Mouse (Mus musculus): ENCODE results near the gene Lrp8. TPM values are rescaled to one million over a fixed set of nuclear protein-coding genes. Genes with fewer than 3 reads are reported as not detected.

Gene Lrp8
- polyA plus RNA-seq, 1 experiment from 2014 or later, result 58.1 TPM

- DNase-seq, result peak; percentile 73
- under 1% methylated on average over 62 of the region's 65 CpGs for WGBS
- Histone ChIP-seq H3K36me3 (ENCODE audit: control insufficient read depth, insufficient read depth, low read length) (peaks cover 12% of the 10 kb centered on the region; the same call in 1 of the 2 replicates), H3K27me3 (ENCODE audit: control insufficient read depth, insufficient read depth, low read length) (no peaks in the 10 kb centered on the region), H3K9me3 (ENCODE audit: control insufficient read depth, low read length) (no peaks in the 10 kb centered on the region), H3K9ac (replicated peaks; ENCODE audit: low read length) (peak overlapping the region; percentile 96), H3K4me2 (ENCODE audit: low read length) (peak overlapping the region; percentile 94), H3K4me1 (ENCODE audit: control insufficient read depth, insufficient read depth, low read length) (peaks cover 37% of the 10 kb centered on the region), H3K4me3 (replicated peaks; ENCODE audit: low read depth, low read length) (peak overlapping the region; percentile 78), H3K27ac (replicated peaks; ENCODE audit: low read depth, low read length) (peak overlapping the region; percentile 98)
- peak; percentile 12; the same call in 1 of the 2 replicates for ATAC-seq (ENCODE audit: low FRiP score, low TSS enrichment)
These were observed 630 bp downstream of the Lrp8 start for GRCm38 (mm10) chr4:107802450-107803331.

DNA sequence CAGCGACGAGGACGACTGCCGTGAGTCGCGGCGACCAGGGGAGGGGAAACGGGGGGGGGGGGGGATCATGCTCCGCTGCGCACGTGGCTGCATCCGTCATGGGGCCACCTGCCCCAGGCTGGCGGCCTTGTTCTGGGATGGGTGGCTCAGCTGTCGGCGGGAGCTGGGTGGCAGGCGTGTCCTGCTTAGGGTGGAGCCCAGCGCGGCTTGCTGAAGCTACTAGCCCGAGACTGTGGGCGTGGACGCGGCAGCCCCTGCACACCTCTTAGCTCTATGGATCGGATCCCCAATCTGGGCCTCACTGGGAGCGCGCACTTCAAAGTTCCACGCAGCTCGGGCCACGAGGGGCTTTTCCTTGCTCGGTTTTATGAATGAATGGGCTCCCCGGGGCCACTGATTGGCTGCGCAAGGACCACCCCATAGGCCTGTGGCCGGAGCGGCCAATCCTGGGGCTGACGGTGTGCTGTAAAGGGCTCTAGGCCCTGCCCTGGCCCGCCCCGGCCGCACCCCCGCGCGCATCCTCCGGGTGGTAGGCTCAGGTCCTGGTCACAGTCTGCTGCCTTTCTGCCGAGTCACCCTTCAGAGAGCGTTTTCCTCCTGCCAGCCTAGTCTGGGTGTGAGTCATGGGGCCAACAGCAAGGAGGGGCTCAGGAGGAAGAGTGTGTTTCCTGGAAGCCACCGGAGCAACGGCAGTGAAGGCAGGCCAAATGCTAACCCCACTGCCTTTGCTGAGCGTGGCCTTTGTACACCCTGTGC, 1.5 kb downstream of the Lrp8 start:
- peak overlapping the region; percentile 96 for H3K9ac ChIP-seq (replicated peaks; ENCODE audit: low read length)
- ATAC-seq (ENCODE audit: low FRiP score, low TSS enrichment) (peak; percentile 76), DNase-seq (peak; percentile 84)
- peaks cover 12% of the 10 kb centered on the region; the same call in 1 of the 2 replicates for H3K36me3 ChIP-seq (ENCODE audit: control insufficient read depth, insufficient read depth, low read length)
- peak overlapping the region; percentile 78 for H3K4me3 ChIP-seq (replicated peaks; ENCODE audit: low read depth, low read length)
- H3K27ac ChIP-seq (replicated peaks; ENCODE audit: low read depth, low read length), result peak overlapping the region; percentile 98
- peak overlapping the region; percentile 94 for H3K4me2 ChIP-seq (ENCODE audit: low read length)
- peaks cover 37% of the 10 kb centered on the region for H3K4me1 ChIP-seq (ENCODE audit: control insufficient read depth, insufficient read depth, low read length)
- 1% methylated on average over 45 of the region's 46 CpGs for WGBS
- H3K9me3 ChIP-seq (ENCODE audit: control insufficient read depth, low read length), result no peaks in the 10 kb centered on the region
- H3K27me3 ChIP-seq (ENCODE audit: control insufficient read depth, insufficient read depth, low read length), result no peaks in the 10 kb centered on the region

- no peaks in the 10 kb centered on the region for H3K27me3 ChIP-seq (ENCODE audit: control insufficient read depth, insufficient read depth, low read length)
- H3K36me3 ChIP-seq (ENCODE audit: control insufficient read depth, insufficient read depth, low read length), result peaks cover 28% of the 10 kb centered on the region
- no peak for ATAC-seq (ENCODE audit: low FRiP score, low TSS enrichment)
- H3K4me2 ChIP-seq (ENCODE audit: low read length), result peak overlapping the region; percentile 94
- no peak overlapping the region for H3K4me3 ChIP-seq (replicated peaks; ENCODE audit: low read depth, low read length)
- H3K9me3 ChIP-seq (ENCODE audit: control insufficient read depth, low read length), result no peaks in the 10 kb centered on the region
- WGBS, result 74% methylated on average over 3 of the region's 3 CpGs
- peaks cover 34% of the 10 kb centered on the region for H3K4me1 ChIP-seq (ENCODE audit: control insufficient read depth, insufficient read depth, low read length)
- no peak overlapping the region for H3K9ac ChIP-seq (replicated peaks; ENCODE audit: low read length)
- no peak for DNase-seq
- no peak overlapping the region for H3K27ac ChIP-seq (replicated peaks; ENCODE audit: low read depth, low read length)
These were observed 3.4 kb downstream of the Lrp8 start for GRCm38 (mm10) chr4:107805491-107805890.

DNA sequence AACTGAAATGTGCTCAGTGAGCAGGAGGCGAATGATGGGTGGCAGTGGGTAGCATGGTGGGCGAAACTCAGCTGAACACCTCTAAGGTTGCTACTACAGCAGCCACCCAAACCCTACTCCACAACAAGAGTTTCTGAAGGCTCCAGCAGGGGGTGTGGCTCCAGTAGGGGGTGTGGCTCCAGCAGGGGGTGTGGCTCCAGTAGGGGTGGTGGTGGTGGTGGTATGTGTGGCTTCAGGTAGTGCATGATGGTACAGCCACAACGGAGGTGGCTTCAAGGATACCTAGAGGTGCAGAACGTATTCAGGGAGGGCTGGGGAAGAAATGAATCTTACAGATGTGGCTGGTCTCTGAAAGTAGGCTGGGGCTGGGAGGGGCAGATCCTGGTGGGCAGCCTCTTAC, 5.7 kb downstream of the Lrp8 start:
- H3K4me3 ChIP-seq (replicated peaks; ENCODE audit: low read depth, low read length), result no peak overlapping the region
- H3K4me2 ChIP-seq (ENCODE audit: low read length), result no peak overlapping the region
- H3K27ac ChIP-seq (replicated peaks; ENCODE audit: low read depth, low read length), result no peak overlapping the region
- H3K9me3 ChIP-seq (ENCODE audit: control insufficient read depth, low read length), result no peaks in the 10 kb centered on the region
- H3K27me3 ChIP-seq (ENCODE audit: control insufficient read depth, insufficient read depth, low read length), result no peaks in the 10 kb centered on the region
- H3K4me1 ChIP-seq (ENCODE audit: control insufficient read depth, insufficient read depth, low read length), result peaks cover 29% of the 10 kb centered on the region
- ATAC-seq (ENCODE audit: low FRiP score, low TSS enrichment) (no peak), DNase-seq (no peak)
- 74% methylated on average over 4 of the region's 4 CpGs for WGBS
- H3K9ac ChIP-seq (replicated peaks; ENCODE audit: low read length), result no peak overlapping the region
- H3K36me3 ChIP-seq (ENCODE audit: control insufficient read depth, insufficient read depth, low read length), result peaks cover 29% of the 10 kb centered on the region

GRCm38 (mm10) chr4:107808655-107809054, 6.6 kb downstream of the Lrp8 start:
- Histone ChIP-seq H3K36me3 (ENCODE audit: control insufficient read depth, insufficient read depth, low read length) (peaks cover 32% of the 10 kb centered on the region), H3K4me1 (ENCODE audit: control insufficient read depth, insufficient read depth, low read length) (peaks cover 29% of the 10 kb centered on the region), H3K9me3 (ENCODE audit: control insufficient read depth, low read length) (no peaks in the 10 kb centered on the region), H3K4me2 (ENCODE audit: low read length) (no peak overlapping the region), H3K4me3 (replicated peaks; ENCODE audit: low read depth, low read length) (no peak overlapping the region), H3K27ac (replicated peaks; ENCODE audit: low read depth, low read length) (no peak overlapping the region), H3K9ac (replicated peaks; ENCODE audit: low read length) (no peak overlapping the region), H3K27me3 (ENCODE audit: control insufficient read depth, insufficient read depth, low read length) (no peaks in the 10 kb centered on the region)
- no peak for ATAC-seq (ENCODE audit: low FRiP score, low TSS enrichment)
- DNase-seq, result no peak

GRCm38 (mm10) chr4:107811006-107811405, 8.9 kb downstream of the Lrp8 start:
- peaks cover 9% of the 10 kb centered on the region; the same call in 1 of the 2 replicates for H3K4me1 ChIP-seq (ENCODE audit: control insufficient read depth, insufficient read depth, low read length)
- DNase-seq, result no peak
- no peaks in the 10 kb centered on the region for H3K27me3 ChIP-seq (ENCODE audit: control insufficient read depth, insufficient read depth, low read length)
- no peak for ATAC-seq (ENCODE audit: low FRiP score, low TSS enrichment)
- 92% methylated on average over 3 of the region's 3 CpGs for WGBS
- H3K4me2 ChIP-seq (ENCODE audit: low read length), result no peak overlapping the region
- no peak overlapping the region for H3K27ac ChIP-seq (replicated peaks; ENCODE audit: low read depth, low read length)
- H3K4me3 ChIP-seq (replicated peaks; ENCODE audit: low read depth, low read length), result no peak overlapping the region
- no peaks in the 10 kb centered on the region for H3K9me3 ChIP-seq (ENCODE audit: control insufficient read depth, low read length)
- H3K9ac ChIP-seq (replicated peaks; ENCODE audit: low read length), result no peak overlapping the region
- peaks cover 39% of the 10 kb centered on the region for H3K36me3 ChIP-seq (ENCODE audit: control insufficient read depth, insufficient read depth, low read length)

DNA sequence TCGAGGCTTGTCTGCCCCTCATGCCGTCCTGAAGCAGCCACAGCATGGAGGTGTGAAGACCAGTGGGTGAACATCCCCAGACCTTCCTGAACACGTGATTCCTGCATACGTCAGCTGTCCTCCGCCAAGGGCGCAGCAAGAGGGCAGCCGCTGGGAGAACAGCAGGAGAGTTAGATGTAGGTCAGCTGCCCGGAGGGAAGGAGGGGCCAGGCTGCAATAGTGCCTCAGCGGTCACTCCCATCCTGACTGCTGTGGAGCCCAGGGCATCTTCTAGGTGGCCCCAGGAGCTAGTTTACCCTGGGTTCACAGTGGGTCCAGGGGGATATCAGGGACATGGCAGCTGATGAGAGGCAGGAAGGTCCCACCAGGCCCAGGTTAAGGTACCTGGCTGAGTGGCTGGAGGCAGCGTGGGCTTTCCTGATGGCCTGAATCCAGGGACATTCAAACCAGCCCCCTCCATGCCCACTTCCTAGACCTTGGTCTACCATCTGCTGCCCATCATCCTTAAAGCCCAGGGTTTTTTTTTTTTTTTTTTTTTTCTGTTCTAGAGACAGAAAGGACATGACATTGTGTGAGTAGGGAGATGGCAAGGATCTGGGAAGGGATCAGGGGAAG, 9.8 kb downstream of the Lrp8 start:
- Histone ChIP-seq H3K4me1 (ENCODE audit: control insufficient read depth, insufficient read depth, low read length) (peaks cover 6% of the 10 kb centered on the region; the same call in 1 of the 2 replicates), H3K36me3 (ENCODE audit: control insufficient read depth, insufficient read depth, low read length) (peaks cover 33% of the 10 kb centered on the region)
- DNase-seq, result no peak

DNA sequence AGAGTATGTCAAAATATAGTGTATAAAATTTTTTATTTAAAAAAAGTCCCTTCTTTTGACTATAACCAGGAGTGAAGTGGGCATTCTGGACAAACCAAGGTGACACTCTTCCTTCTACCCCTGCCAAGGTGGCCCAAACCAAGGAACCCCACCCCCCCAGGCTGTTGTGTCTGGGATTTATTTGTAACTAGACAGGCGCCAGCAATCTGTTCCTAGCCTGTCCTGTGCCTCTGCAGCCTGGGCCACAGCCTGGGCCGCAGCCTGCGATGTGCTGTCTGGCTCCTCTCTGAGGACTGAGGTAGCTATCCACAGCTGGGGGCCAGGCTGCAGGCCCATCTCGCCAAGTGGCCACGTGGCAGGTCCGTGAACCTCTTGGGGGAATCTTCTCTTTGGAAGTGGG, 10.3 kb downstream of the Lrp8 start:
- 67% methylated on average over 6 of the region's 6 CpGs for WGBS
- H3K9me3 ChIP-seq (ENCODE audit: control insufficient read depth, low read length), result no peaks in the 10 kb centered on the region
- no peak overlapping the region for H3K4me2 ChIP-seq (ENCODE audit: low read length)
- no peak overlapping the region for H3K4me3 ChIP-seq (replicated peaks; ENCODE audit: low read depth, low read length)
- 0 out of 2 replicates have a peak, but pooled peaks cover 5% of the 10 kb centered on the region for H3K4me1 ChIP-seq (ENCODE audit: control insufficient read depth, insufficient read depth, low read length)
- no peak for DNase-seq
- no peak overlapping the region for H3K27ac ChIP-seq (replicated peaks; ENCODE audit: low read depth, low read length)
- ATAC-seq (ENCODE audit: low FRiP score, low TSS enrichment), result no peak
- H3K27me3 ChIP-seq (ENCODE audit: control insufficient read depth, insufficient read depth, low read length), result no peaks in the 10 kb centered on the region
- peaks cover 30% of the 10 kb centered on the region for H3K36me3 ChIP-seq (ENCODE audit: control insufficient read depth, insufficient read depth, low read length)
- H3K9ac ChIP-seq (replicated peaks; ENCODE audit: low read length), result no peak overlapping the region

More for the DNA sequence above, 9.8 kb downstream of the Lrp8 start:
- no peak for ATAC-seq (ENCODE audit: low FRiP score, low TSS enrichment)
- H3K27ac ChIP-seq (replicated peaks; ENCODE audit: low read depth, low read length), result no peak overlapping the region
- H3K9me3 ChIP-seq (ENCODE audit: control insufficient read depth, low read length), result no peaks in the 10 kb centered on the region
- no peaks in the 10 kb centered on the region for H3K27me3 ChIP-seq (ENCODE audit: control insufficient read depth, insufficient read depth, low read length)
- no peak overlapping the region for H3K4me3 ChIP-seq (replicated peaks; ENCODE audit: low read depth, low read length)
- no peak overlapping the region for H3K4me2 ChIP-seq (ENCODE audit: low read length)
- 57% methylated on average over 10 of the region's 10 CpGs for WGBS
- H3K9ac ChIP-seq (replicated peaks; ENCODE audit: low read length), result no peak overlapping the region
